Mouse (Mus musculus) ES-Bruce4 (cell line): ENCODE data around the gene Psmc4.

ENCODE experiments used
- CTCF ChIP-seq: IDR thresholded peaks from one replicate; pipeline ENCODE4 v1.8.1; 2011; ENCODE audit warnings: low read depth, low read length
- EP300 ChIP-seq: IDR thresholded peaks from 2 replicates; pipeline ENCODE4 v1.6.1; 2011; ENCODE audit warnings: low read depth, low read length; ENCODE audit not compliant: insufficient read depth
- POLR2A ChIP-seq: IDR thresholded peaks from one replicate; pipeline ENCODE4 v1.8.1; 2011; ENCODE audit warnings: low read length; ENCODE audit not compliant: insufficient read depth

DNA sequence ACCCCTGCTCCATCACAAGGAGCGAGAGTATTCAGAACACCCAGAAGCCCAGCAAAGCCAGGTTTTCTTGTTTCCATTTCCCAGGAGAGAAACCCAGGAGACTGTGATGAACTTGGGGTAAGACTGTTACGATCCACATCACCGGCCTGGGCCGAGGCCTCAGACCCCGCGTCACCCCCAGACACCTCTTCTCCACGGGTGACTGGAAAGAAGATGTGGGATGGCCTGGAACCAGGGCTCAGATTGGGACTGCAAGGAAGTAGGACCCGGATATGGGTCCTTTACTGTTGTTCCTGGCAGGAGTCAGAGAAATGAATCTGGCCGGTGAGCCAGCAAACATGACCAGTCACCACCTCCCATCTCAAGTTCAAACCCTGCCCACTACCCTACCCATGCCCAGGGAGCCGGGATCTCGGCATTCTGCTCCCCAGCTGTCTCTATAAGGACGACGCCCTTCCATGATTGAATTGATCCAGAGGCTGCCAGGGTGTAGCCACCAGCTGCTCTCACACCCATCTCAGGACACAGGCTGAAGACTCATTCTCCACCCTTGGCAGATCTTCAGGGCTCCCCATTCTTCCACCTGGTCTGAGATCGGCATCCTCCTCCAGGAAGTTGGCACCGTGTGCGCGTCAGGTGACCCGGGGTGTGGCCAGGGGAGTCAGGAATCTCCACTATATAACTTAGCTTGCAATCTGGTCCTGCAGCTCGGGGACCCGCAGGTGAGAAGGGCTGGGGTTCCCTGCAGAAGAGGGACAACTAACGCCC is 20.8 kb upstream of the Psmc4 start, which contains the start of gene Fcgbp:
- no peak for TF ChIP-seq POLR2A
- TF ChIP-seq CTCF, result no peak
- TF ChIP-seq EP300, result no peak
